Mouse (Mus musculus): ENCODE measurements at regions not wholly inside any gene's neighbourhood (a gene's known extent, or its start where the extent isn't known, plus 50 kb on each side); places are given as distances from the start of the nearest gene placed in this dataset.

DNA sequence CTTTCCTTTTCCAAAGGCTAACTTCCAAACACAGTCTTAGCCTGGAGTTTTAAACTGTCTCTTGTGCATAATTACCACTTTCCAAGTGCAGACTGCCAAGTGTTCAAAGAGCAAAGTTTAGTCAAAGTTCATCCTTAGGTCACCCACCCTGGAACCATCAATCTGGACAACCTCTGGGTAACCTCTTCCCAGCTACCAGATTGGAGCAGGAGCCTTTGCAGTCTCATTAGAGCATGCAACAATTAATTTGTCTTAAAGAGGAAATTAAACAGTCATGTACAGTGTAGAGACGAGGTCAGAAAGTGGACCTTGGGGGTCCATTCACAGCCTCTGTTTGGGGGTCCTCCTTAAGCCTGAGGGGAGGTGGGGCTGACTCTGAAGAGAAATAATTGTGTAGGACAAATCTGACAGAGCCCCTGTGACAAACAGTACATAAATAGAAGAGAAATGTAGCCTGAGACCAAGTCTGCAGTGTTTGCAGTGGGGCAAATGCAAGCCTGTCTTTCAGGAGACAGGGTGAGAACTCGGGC lies 292.9 kb downstream of the Tmem161b start:
- peak; percentile 96 for ATAC-seq (ENCODE audit: low FRiP score)
- Histone ChIP-seq H3K27ac (ENCODE audit: low read depth, low read length) (no peak overlapping the region), H3K27me3 (ENCODE audit: control insufficient read depth, insufficient read depth, low read length) (no peaks in the 10 kb centered on the region), H3K36me3 (ENCODE audit: control insufficient read depth, insufficient read depth, low read length) (no peaks in the 10 kb centered on the region), H3K9ac (ENCODE audit: low read depth, low read length) (no peak overlapping the region), H3K4me1 (replicated peaks; ENCODE audit: control insufficient read depth, insufficient read depth, low read length) (no peaks in the 10 kb centered on the region), H3K4me2 (replicated peaks; ENCODE audit: low read depth, low read length) (no peak overlapping the region), H3K9me3 (ENCODE audit: control insufficient read depth, low read length) (no peaks in the 10 kb centered on the region), H3K4me3 (ENCODE audit: low read depth, low read length) (no peak overlapping the region)
- DNase-seq (ENCODE audit: low spot score), result peak; percentile 13
- 46% methylated on average over 2 of the region's 2 CpGs for WGBS

Measured in hindbrain, embryonic 11.5 days (tissue).